Mouse (Mus musculus) urinary bladder, adult 18-20 months (tissue): ENCODE results near the gene Pi4kb.
"Not testable (repeated sequence)": the region's sequence is repeated elsewhere in the genome, so short reads cannot be mapped to it uniquely, and the experiment has no call there.

Experiments
- DNase-seq, 2 experiments: peaks; one replicate each; pipeline ENCODE4 v3.0.0; 2022; ENCODE audit warnings: low spot score in 2 of 2, mixed read lengths in 2 of 2

Pi4kb gene

DNA sequence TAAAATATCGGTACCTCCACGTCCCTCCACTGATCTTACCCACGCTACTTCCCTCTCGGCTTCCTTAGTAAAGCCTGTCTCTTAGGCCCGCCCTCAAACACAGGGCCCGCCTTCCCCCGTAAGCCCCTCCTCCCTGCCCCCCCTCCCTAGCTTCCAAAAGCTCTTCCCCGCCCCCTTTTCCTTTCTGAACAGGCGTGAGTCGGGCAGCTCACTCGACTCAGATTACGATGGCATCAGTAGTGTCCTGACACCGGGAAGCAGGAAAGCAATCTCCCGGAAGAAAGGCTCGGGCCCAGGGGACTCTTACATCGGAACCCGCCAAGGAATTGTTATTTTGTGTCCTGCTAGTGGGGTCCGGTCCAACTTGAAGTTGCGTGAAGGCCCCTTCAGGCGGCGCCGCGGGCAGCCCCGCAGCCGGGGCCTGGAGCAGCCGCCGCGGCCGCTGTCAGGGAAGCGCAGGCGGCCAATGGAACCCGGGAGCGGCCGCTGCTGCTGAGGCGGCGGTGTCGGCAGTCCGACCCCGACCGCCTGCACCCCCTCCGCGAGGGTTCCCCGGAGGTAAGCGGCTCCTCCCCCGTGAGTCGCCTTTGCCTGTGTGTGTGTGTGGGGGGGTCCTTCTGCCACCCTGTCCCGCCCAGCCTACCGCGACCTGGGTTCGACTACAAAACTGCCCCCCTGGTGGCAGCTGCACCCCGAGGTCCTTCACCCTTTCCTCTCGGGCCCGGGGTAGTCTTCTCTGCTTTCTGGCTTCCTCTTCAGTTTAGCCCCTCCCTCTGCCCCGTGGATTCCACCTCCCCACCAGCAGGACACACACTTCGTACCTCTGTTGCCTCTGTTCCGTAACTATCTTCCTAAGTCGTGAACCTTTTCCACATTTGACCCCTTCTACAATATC, at the start of gene Pi4kb:
Pi4kb (plus strand) TSS at position 204 of the 895 bp plus-strand sequence.
- peak; percentile 78 to 88 for DNase-seq

- DNase-seq, result not testable (repeated sequence)
Observed at GRCm38 (mm10) chr3:94926301-94926736, 48.2 kb upstream of the Pi4kb start.

DNA sequence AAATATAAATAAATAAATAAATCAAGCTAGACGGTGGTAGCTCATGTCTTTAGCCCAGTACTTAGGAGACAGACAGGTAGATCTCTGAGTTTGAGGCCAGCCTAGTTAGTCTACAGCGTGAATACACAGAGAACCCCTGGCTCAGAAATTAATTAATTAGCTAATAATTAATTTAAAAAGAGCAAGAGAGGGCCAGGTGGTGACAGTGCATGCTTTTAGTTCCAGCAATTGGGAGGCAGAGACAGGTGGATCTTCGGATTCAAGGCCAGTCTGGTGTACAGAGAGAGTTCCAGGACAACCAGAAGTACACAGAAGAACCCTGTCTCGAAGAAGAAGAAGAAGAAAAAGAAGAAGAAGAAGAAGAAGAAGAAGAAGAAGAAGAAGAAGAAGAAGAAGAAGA, 45.6 kb upstream of the Pi4kb start:
- DNase-seq, result not testable (repeated sequence)

- DNase-seq, result peak in 1 of 2 experiments; percentile 33
Observed at GRCm38 (mm10) chr3:94930386-94931266, 43.9 kb upstream of the Pi4kb start.

DNA sequence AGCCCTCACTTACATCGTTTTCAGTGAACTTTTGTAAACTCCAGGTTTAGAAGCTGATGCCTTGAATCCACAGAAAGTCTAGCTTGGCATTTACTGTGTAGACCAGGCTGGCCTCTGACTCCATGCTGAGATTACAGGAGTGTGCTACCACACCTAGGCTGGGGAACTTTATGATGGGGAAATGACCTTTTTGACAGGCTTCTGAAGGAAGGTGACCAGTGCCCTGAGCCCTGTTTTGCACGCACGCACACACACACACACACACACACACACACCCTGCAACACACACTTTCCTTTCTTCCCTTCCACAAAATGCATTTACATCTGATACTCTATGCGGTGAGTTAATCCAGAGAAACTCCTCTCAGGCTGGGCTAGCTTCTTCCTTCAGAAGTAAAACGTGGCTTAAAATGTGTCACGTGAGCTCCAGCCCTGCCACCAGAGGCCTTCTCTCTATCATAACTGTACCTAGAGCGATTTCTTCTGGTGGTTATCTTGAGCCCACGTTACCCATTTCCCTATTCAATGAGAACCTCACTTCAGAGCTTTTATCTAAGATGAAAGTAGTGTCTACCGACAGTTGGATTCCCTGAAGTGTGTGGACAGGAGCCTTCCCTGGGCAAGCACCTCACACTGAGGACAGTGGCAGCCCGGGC, 43.0 kb upstream of the Pi4kb start:
- DNase-seq, result not testable (repeated sequence)

GRCm38 (mm10) chr3:94932279-94932678, 42.3 kb upstream of the Pi4kb start:
- not testable (repeated sequence) for DNase-seq

DNA sequence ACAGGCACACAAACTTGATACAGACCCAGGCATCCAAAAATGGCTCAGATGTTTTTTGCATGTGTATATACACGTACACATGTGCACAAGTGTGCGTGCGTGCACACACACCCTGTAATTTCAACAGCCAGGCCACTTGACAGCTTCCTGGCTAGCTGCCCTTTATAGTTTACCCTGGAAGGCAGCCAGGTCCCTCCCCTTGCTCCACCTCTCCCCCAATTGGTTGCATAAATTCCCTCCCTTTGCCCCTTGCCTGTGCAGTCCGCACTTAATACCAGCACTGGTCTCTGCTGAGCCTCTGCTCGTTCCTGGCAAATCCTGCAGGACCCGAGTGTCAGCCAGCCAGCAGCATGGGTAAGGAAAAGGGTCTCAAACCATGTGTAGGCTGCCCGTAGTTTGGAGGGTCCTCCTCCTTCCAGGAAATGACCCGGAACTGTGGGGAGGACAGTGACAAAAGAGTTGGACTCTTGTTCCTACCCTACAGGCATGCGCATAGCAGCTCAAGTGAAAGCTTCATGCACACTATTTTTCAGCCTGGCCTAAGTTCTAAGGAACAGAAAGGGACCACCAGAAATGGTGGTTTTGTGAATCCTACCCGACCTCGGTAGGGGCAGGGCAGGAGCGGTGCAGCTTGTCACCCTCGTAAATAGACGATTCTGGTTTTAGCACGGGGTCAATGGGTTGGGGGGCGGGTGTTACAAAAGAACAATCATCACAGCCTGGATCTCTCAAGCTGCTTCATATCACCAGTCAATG, 41.5 kb upstream of the Pi4kb start, which contains the start of gene Selenbp1:
Selenbp1 (plus strand) TSS at position 248 of the 756 bp plus-strand sequence.
- DNase-seq, result peak; percentile 89 to 90

DNA sequence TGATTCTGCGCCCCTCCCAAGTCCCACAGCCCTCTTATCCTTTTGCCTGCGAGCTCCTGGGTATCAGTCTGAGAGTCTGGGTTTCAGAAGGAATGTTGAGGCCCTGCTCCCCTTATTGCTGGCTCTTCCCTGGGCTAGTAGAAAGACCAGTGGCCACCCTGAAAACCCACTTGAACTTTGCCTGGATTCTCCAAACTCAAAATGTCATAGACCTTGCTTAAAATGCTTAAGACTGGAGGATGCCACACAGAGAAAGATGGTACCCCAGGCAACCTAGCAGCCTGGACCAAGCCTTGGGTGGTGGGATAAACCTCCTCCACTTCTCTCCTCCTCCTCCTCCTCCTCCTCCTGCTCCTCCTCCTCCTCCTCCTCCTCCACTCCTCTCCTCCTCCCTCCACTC, 40.9 kb upstream of the Pi4kb start:
- not testable (repeated sequence) for DNase-seq

- DNase-seq, result not testable (repeated sequence)
Observed at GRCm38 (mm10) chr3:94934564-94934963, 40.0 kb upstream of the Pi4kb start.

- peak in 1 of 2 experiments; percentile 71 for DNase-seq
Observed at GRCm38 (mm10) chr3:94935332-94935731, 39.2 kb upstream of the Pi4kb start.

- not testable (repeated sequence) for DNase-seq
Observed at GRCm38 (mm10) chr3:94936147-94936546, 38.4 kb upstream of the Pi4kb start.

GRCm38 (mm10) chr3:94937194-94937593, 37.3 kb upstream of the Pi4kb start:
- not testable (repeated sequence) for DNase-seq

GRCm38 (mm10) chr3:94940033-94940432, 34.5 kb upstream of the Pi4kb start:
- DNase-seq, result not testable (repeated sequence)

DNA sequence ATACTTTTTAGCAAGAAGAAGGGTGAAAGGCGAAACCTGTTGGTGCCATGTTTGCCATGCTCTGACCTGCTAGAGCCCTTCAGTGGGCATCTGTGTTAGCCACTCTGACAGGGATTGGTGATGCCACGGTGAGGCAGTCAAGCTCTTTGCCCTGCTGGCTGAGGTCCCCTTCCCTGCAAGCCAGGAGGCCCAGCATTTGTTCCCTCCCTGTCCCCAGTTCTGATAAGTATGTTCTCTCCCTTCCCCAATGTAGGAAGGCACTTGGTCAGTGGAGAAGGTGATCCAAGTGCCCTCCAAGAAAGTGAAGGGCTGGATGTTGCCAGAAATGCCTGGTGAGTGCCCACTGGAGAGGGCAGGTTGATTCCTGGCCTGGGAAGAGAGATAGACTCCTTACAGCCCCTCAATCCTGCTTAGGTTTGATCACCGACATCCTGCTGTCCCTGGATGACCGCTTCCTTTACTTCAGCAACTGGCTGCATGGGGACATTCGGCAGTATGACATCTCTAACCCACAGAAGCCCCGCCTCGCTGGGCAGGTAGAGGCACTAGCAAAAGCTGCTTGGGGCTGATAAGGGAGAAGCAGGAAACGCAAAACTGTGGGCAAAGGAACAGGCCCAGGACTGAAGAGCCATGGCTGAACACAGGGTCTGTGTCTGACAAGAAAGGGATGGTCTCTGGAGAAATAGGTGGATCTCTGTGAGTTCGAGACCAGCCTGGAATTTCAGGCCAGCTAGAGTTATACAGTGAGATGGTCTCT, 32.1 kb upstream of the Pi4kb start:
- not testable (repeated sequence) for DNase-seq

DNA sequence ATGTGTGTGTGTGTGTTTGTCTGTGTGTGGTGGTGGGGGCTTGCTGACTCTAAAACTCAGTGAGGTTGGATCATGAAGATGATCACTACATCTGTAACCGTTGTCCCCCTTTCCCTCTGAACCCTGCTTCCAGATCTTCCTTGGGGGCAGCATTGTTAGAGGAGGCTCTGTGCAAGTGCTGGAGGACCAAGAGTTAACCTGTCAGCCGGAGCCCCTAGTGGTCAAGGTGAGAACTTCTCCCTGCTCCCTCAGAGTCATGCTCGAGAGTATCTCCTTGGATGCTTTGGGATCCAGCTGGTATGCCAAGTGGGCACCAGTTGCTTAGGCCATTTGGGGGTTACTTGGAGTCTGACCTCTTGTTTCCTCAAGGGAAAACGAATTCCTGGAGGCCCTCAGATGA, 30.8 kb upstream of the Pi4kb start:
- not testable (repeated sequence) for DNase-seq

DNA sequence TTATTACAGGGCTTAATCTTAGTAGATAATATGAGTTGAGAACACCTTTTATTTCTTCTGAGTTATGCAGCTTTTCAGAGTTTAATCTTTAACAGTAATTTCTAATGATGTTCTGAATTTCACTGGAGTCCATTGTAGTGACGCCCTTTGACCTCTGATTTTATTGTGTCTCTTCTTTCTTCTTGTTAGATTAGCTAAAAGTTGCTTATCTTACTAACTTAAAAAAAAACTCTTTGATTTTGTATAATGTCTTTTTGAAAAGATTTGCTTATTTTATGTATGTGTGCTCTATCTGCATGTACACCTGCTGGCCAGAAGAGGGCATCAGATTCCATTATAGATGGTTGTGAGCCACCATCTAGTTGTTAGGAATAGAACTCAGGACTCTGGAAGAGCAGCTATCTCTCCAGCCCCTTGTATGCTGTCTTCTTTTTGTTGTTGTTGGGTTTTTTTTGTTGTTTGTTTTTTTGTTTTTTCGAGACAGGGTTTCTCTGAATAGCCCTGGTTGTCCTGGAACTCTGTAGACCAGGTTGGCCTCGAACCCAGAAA, 26.4 kb upstream of the Pi4kb start:
- no peak for DNase-seq

DNA sequence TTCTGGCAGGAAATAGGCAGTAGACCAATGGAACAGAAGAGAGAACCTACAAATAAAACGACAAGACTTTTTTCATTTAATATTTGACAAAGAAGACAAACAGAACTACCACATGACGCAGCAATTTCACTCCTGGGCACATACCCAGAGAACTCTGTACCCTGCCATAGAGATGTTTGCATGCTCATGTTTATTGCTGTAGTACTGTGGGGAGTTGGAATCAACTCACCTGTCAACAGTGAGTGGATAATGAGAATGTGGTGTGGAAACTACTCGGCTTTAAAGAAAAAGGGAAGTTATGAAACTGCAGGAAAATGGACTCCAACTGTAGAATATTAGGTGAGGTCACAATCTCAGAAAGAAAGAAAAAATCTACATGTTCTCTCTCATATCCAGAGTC, 24.9 kb upstream of the Pi4kb start:
- no peak for DNase-seq

DNA sequence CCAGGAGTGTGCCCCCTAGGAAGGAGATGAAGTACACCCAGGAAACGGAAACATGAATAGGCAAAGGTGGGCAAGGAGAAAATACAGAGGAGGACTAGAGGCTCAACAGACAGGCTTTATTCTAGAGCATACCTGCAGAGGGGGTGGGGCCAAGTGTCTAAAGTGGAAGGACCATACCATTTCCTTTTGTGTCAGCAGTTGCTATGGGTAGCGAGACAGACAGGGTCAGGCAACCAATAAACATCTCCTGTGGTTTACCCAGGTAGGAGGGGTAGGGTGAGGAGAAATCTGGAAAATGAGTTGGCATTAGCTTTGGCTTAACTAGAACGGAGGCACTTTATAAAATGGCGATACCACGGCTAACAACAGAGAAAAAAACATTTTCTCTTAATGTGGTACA, 21.7 kb upstream of the Pi4kb start:
- DNase-seq, result no peak

GRCm38 (mm10) chr3:94953384-94953763, 21.2 kb upstream of the Pi4kb start:
- DNase-seq, result no peak
